Mouse (Mus musculus) midbrain, embryonic 12.5 days (tissue): ENCODE data around the gene Pdk2. TPM values are rescaled to one million over a fixed set of nuclear protein-coding genes. Genes with fewer than 3 reads are reported as not detected.

ENCODE experiments used
- ATAC-seq: fragments of 200-750 bp; cut with Nextera tagmentation; 2 replicates; pipeline ENCODE4 v1.8.0; 2017; ENCODE audit warnings: low read depth, moderate TSS enrichment, moderate library complexity; ENCODE audit not compliant: low FRiP score
- H3K27ac ChIP-seq: fragments of 300-500 bp; sonication (generic); replicated peaks from 2 replicates; pipeline ENCODE4 v1.5.1; 2016; ENCODE audit warnings: mild to moderate bottlenecking
- H3K27me3 ChIP-seq: fragments of 300-500 bp; sonication (generic); 2 replicates; pipeline ENCODE4 v1.6.1; 2016; ENCODE audit warnings: mild to moderate bottlenecking
- H3K36me3 ChIP-seq: fragments of 300-500 bp; sonication (generic); 2 replicates; pipeline ENCODE4 v1.6.1; 2016
- H3K4me1 ChIP-seq: fragments of 300-500 bp; sonication (generic); 2 replicates; pipeline ENCODE4 v1.6.1; 2016
- H3K4me2 ChIP-seq: fragments of 300-500 bp; sonication (generic); replicated peaks from 2 replicates; pipeline ENCODE4 v1.6.1; 2016; ENCODE audit warnings: mild to moderate bottlenecking, moderate library complexity
- H3K4me3 ChIP-seq: fragments of 300-500 bp; sonication (generic); 2 replicates; pipeline ENCODE4 v1.5.1; 2016; ENCODE audit warnings: mild to moderate bottlenecking
- H3K9ac ChIP-seq: fragments of 300-500 bp; sonication (generic); replicated peaks from 2 replicates; pipeline ENCODE4 v1.6.1; 2016; ENCODE audit warnings: mild to moderate bottlenecking, moderate library complexity
- H3K9me3 ChIP-seq: fragments of 300-500 bp; sonication (generic); 2 replicates; pipeline ENCODE4 v1.6.1; 2016; ENCODE audit warnings: mild to moderate bottlenecking
- WGBS: fragments of 180-500 bp; shearing (Covaris S2); methylation state at CpG from one replicate; pipeline ENCODE4 v1.1.7; 2016; 5-methylcytosine and 5-hydroxymethylcytosine counted together
- polyA plus RNA-seq: library from polyadenylated mRNA; unstranded; fragments of >200 nt; fragmentation: Nextera tagmentation; extraction: Ambion mirVana; gene quantifications from 2 replicates; pipeline ENCODE4 v1.2.1, GENCODE M21; 2016

Pdk2 gene
- polyA plus RNA-seq, 1 experiment from 2014 or later: 22.7 TPM

- peaks cover 12% of the 10 kb centered on the region for H3K27me3 ChIP-seq
- WGBS: 70% methylated on average over 14 of the region's 14 CpGs
These were observed 2.9 kb downstream of the Pdk2 start for GRCm38 (mm10) chr11:95038156-95038817.

GRCm38 (mm10) chr11:95037306-95037705 lies 3.8 kb downstream of the Pdk2 start:
- H3K9me3 ChIP-seq: no peaks in the 10 kb centered on the region
- no peaks in the 10 kb centered on the region for H3K36me3 ChIP-seq
- WGBS: 74% methylated on average over 6 of the region's 6 CpGs
- no peak for ATAC-seq
- H3K9ac ChIP-seq: no peak overlapping the region
- H3K27ac ChIP-seq: no peak overlapping the region
- H3K4me1 ChIP-seq: peaks cover 16% of the 10 kb centered on the region
- H3K4me3 ChIP-seq: no peak overlapping the region
- H3K27me3 ChIP-seq: peaks cover 12% of the 10 kb centered on the region
- H3K4me2 ChIP-seq: no peak overlapping the region

More at GRCm38 (mm10) chr11:95038156-95038817, 2.9 kb downstream of the Pdk2 start:
- Histone ChIP-seq H3K9ac (no peak overlapping the region), H3K36me3 (no peaks in the 10 kb centered on the region), H3K4me2 (no peak overlapping the region), H3K9me3 (no peaks in the 10 kb centered on the region), H3K4me1 (peaks cover 16% of the 10 kb centered on the region), H3K27ac (no peak overlapping the region), H3K4me3 (no peak overlapping the region)
- ATAC-seq: no peak

GRCm38 (mm10) chr11:95036521-95036920 lies 4.6 kb downstream of the Pdk2 start:
- H3K27me3 ChIP-seq: peaks cover 12% of the 10 kb centered on the region
- WGBS: 94% methylated on average over 5 of the region's 5 CpGs
- H3K9ac ChIP-seq: no peak overlapping the region
- no peak overlapping the region for H3K4me2 ChIP-seq
- peaks cover 9% of the 10 kb centered on the region for H3K4me1 ChIP-seq
- ATAC-seq: no peak
- H3K27ac ChIP-seq: no peak overlapping the region
- no peak overlapping the region for H3K4me3 ChIP-seq
- H3K36me3 ChIP-seq: no peaks in the 10 kb centered on the region
- no peaks in the 10 kb centered on the region for H3K9me3 ChIP-seq

GRCm38 (mm10) chr11:95034902-95035301 lies 6.3 kb downstream of the Pdk2 start:
- H3K4me2 ChIP-seq: no peak overlapping the region
- H3K27me3 ChIP-seq: peaks cover 6% of the 10 kb centered on the region
- H3K36me3 ChIP-seq: no peaks in the 10 kb centered on the region
- H3K9me3 ChIP-seq: no peaks in the 10 kb centered on the region
- ATAC-seq: no peak
- no peak overlapping the region for H3K27ac ChIP-seq
- 74% methylated on average over 10 of the region's 10 CpGs for WGBS
- no peaks in the 10 kb centered on the region for H3K4me1 ChIP-seq
- no peak overlapping the region for H3K9ac ChIP-seq
- H3K4me3 ChIP-seq: no peak overlapping the region

GRCm38 (mm10) chr11:95033617-95034016 lies 7.5 kb downstream of the Pdk2 start:
- ATAC-seq: no peak
- H3K36me3 ChIP-seq: no peaks in the 10 kb centered on the region
- no peaks in the 10 kb centered on the region for H3K9me3 ChIP-seq
- H3K4me2 ChIP-seq: no peak overlapping the region
- H3K27me3 ChIP-seq: no peaks in the 10 kb centered on the region; the same call in 1 of the 2 replicates
- no peaks in the 10 kb centered on the region for H3K4me1 ChIP-seq
- WGBS: 73% methylated on average over 14 of the region's 14 CpGs
- H3K9ac ChIP-seq: no peak overlapping the region
- H3K4me3 ChIP-seq: no peak overlapping the region
- no peak overlapping the region for H3K27ac ChIP-seq

GRCm38 (mm10) chr11:95032945-95033344 lies 8.2 kb downstream of the Pdk2 start:
- no peak overlapping the region for H3K4me2 ChIP-seq
- WGBS: 47% methylated on average over 6 of the region's 6 CpGs
- no peak for ATAC-seq
- H3K27me3 ChIP-seq: no peaks in the 10 kb centered on the region; the same call in 1 of the 2 replicates
- H3K36me3 ChIP-seq: no peaks in the 10 kb centered on the region
- no peaks in the 10 kb centered on the region for H3K4me1 ChIP-seq
- no peaks in the 10 kb centered on the region for H3K9me3 ChIP-seq
- no peak overlapping the region for H3K4me3 ChIP-seq
- H3K9ac ChIP-seq: no peak overlapping the region
- H3K27ac ChIP-seq: no peak overlapping the region

GRCm38 (mm10) chr11:95027850-95028470 lies 13.2 kb downstream of the Pdk2 start:
- Histone ChIP-seq H3K9ac (no peak overlapping the region), H3K27ac (0 out of 2 replicates have a peak overlapping the region, but pooled peaks have one; percentile 20), H3K4me1 (no peaks in the 10 kb centered on the region), H3K4me3 (no peak overlapping the region), H3K27me3 (no peaks in the 10 kb centered on the region), H3K9me3 (no peaks in the 10 kb centered on the region), H3K36me3 (peaks cover 34% of the 10 kb centered on the region), H3K4me2 (no peak overlapping the region)
- WGBS: 46% methylated on average over 13 of the region's 13 CpGs
- no peak for ATAC-seq

- Histone ChIP-seq H3K4me3 (no peak overlapping the region), H3K9ac (no peak overlapping the region), H3K9me3 (no peaks in the 10 kb centered on the region), H3K4me2 (no peak overlapping the region), H3K36me3 (peaks cover 45% of the 10 kb centered on the region), H3K27ac (no peak overlapping the region), H3K4me1 (no peaks in the 10 kb centered on the region), H3K27me3 (no peaks in the 10 kb centered on the region)
- WGBS: 85% methylated on average over 6 of the region's 6 CpGs
- no peak; the same call in 1 of the 2 replicates for ATAC-seq
These were observed 14.3 kb downstream of the Pdk2 start for GRCm38 (mm10) chr11:95026849-95027248.

- Histone ChIP-seq H3K36me3 (peaks cover 52% of the 10 kb centered on the region), H3K9ac (no peak overlapping the region), H3K27me3 (no peaks in the 10 kb centered on the region), H3K4me2 (no peak overlapping the region), H3K4me3 (no peak overlapping the region), H3K9me3 (no peaks in the 10 kb centered on the region), H3K4me1 (no peaks in the 10 kb centered on the region), H3K27ac (no peak overlapping the region)
- ATAC-seq: peak; percentile 42; the same call in 1 of the 2 replicates
- 79% methylated on average over 6 of the region's 6 CpGs for WGBS
These were observed 15.0 kb downstream of the Pdk2 start for GRCm38 (mm10) chr11:95026090-95026542.

GRCm38 (mm10) chr11:95025227-95026012 lies 15.7 kb downstream of the Pdk2 start:
- H3K4me2 ChIP-seq: no peak overlapping the region
- no peak overlapping the region for H3K9ac ChIP-seq
- H3K4me1 ChIP-seq: no peaks in the 10 kb centered on the region
- H3K36me3 ChIP-seq: peaks cover 59% of the 10 kb centered on the region
- 89% methylated on average over 11 of the region's 11 CpGs for WGBS
- H3K4me3 ChIP-seq: no peak overlapping the region
- H3K27me3 ChIP-seq: no peaks in the 10 kb centered on the region
- peak overlapping the region; percentile 12; the same call in 1 of the 2 replicates for H3K27ac ChIP-seq
- peak; percentile 13; the same call in 1 of the 2 replicates for ATAC-seq
- H3K9me3 ChIP-seq: no peaks in the 10 kb centered on the region

- Histone ChIP-seq H3K4me2 (no peak overlapping the region), H3K27me3 (no peaks in the 10 kb centered on the region), H3K4me1 (no peaks in the 10 kb centered on the region), H3K9me3 (no peaks in the 10 kb centered on the region), H3K9ac (no peak overlapping the region), H3K36me3 (peaks cover 67% of the 10 kb centered on the region), H3K4me3 (no peak overlapping the region), H3K27ac (peak overlapping the region; percentile 12)
- 66% methylated on average over 29 of the region's 29 CpGs for WGBS
- no peak for ATAC-seq
These were observed 16.5 kb downstream of the Pdk2 start for GRCm38 (mm10) chr11:95024439-95025184.
